Mouse (Mus musculus): ENCODE data around the gene Pdk1.
A peak's percentile ranks its signal among the peaks of the same experiment; 100 is the strongest.
"Not testable (repeated sequence)": the region's sequence is repeated elsewhere in the genome, so short reads cannot be mapped to it uniquely, and the experiment has no call there.

Pdk1 gene

DNA sequence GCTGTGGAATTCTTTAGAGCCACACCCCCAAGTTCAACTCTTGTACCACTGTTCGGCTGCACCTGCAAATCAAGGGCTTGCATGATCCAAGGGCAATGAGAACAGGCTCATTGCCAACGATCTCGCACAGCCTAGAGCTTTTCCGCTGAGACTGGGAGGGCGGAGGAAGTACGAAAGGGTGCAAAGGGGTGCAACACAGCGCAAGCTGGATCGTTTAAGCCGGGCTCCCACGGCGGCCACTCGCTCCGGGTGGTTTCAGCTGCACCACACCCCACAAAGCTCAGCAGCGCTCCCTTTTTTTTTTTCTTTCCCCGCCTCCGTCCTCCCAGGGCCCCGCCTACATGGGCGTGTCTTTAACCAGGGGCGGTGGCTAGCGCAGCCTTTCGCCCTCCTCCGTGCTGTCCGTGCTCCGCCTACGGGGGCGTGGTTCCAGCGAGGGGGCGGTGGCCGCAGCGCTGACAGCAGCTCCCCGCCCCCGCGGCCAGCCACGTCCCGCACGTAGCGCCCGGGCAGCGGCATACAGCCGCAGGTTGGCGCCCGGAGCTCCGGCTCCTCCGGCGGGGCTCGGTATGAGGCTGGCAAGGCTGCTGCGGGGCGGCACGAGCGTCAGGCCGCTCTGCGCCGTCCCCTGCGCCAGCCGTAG is at the start of gene Pdk1:
Gene Pdk1 (plus strand): TSS at position 424 of the 643 bp plus-strand sequence.
- DNase-seq (ENCODE audit: low spot score), result peak; percentile 98

DNA sequence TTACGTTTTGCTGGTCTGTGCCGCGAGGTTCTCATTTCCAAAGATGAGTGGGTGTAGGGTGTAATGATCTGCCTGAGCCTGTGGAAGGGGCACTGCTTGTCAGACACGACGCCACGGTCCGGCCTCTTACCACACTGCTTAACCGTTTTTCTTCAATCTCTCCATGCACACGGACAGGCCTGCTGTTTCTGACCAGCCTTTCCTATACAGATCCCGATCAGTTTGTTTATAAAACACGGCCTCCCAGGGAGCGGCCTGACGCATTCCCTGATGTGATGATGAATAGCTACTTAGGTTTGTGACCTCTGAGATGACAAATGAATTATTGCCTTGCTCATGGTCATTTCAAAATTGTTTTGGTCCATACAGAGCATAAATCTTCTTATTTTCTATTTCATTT is 48.9 kb upstream of the Pdk1 start:
- DNase-seq (ENCODE audit: low spot score), result no peak

DNA sequence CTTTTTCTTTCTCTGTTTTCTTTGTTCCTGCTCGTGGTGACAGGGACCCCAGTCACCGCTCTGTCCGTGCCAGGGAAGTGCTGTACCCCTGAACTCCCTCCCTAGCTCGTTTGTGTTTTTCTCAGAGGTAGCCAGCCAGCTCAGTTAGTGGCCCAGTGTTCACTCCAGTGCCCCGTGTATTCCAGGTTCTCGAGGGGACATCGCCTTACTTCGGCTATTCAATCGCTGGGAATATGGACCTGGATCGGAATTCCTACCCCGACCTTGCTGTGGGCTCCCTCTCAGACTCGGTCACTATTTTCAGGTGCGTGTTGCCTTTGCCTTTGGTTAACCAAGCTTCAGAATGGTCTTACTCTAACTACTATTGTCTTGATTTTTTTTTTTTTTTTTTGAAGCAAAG is 45.3 kb upstream of the Pdk1 start:
- DNase-seq (ENCODE audit: low spot score), result no peak

DNA sequence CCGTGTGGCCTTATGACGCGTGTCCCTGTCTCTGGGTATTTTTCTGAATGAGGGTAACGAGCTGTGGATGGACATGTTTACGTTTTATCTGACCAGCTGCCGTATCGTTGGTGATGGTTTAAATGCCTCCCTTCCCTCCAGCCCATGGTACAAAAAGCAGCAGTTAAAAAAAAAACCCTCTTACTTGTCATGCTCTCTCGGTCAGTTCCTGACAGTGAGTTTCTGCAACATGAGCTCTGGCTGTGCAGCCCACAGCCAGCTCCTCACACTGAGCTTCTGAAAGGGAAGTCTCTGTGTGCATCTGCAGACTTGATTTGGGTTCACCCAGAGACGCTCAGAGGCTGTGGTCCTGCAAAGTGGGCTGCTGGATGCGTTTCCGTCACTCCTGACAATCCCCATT is 44.1 kb upstream of the Pdk1 start:
- no peak for DNase-seq (ENCODE audit: low spot score)

DNA sequence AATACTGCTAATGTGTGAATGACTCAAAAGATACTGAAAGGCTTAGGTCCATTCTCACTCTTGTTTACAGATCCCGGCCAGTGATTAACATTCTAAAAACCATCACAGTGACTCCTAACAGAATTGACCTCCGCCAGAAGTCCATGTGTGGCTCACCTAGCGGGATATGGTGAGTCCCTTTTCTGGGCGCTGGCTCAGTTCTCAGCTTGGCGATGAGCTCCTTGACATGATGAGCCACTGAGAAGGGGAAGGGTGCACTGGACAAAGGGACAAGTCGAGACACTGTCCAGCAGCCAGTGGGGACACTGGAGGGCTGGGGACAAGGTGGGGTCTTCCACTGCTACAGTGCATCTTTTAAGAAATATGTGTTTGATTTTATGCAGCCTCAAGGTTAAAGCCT is 39.4 kb upstream of the Pdk1 start:
- DNase-seq (ENCODE audit: low spot score), result no peak

DNA sequence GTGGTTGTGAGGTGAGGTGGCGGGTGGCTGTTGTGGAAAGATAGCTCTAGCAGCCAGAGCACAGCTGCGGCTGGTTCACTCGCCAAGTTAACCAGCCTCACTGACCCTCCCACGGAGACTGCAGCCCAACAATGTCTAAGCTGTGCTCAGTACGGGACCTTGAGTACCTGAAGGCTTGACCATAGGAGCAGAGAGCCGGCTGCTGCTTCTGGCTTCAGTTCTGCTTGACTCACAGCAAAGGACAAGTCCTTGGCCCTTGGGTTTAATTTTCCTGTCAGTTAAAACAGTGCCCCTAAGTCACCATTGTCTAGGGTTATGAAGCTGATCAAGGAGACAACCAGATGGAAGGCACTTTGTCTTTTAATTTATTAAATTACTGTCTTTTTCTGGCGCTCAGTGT is 38.7 kb upstream of the Pdk1 start:
- DNase-seq (ENCODE audit: low spot score), result no peak

DNA sequence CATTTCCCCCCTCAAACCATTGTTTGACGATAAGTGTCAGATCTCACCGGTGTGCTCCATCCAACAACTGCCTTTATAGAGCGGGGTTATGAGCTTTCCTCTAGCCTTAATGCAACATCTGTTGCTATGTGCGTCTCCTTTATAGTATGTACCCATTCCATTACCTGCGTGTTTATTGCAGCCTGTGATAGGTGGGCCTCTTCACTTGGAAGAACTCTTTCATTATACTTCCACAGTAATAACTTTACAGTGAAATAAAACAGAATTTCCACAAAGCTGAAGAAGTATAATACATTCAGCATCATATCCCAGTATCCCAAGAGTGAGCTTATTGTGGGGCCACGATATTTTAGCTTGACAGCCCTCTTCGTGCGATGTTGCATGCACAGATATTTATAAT is 37.5 kb upstream of the Pdk1 start:
- DNase-seq (ENCODE audit: low spot score), result no peak

DNA sequence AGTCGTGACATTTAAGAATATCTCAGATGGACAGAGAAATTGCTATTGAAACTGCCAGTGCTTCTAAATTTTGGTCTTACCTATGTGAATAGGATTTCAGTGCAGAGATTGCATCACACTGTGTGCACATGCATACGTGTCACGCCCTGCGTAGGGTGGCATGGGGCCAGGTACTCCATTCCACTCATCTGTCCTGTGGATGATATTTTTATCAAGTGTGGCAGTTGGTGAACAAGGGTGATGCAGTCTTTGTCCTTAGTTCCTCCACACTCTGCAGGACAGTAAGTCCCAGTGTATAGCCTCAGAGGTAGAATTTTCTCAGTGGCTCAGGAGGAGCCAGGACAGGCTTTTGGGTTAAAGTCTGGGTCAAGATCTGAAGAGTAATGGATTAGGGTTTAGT is 36.8 kb upstream of the Pdk1 start:
- no peak for DNase-seq (ENCODE audit: low spot score)

DNA sequence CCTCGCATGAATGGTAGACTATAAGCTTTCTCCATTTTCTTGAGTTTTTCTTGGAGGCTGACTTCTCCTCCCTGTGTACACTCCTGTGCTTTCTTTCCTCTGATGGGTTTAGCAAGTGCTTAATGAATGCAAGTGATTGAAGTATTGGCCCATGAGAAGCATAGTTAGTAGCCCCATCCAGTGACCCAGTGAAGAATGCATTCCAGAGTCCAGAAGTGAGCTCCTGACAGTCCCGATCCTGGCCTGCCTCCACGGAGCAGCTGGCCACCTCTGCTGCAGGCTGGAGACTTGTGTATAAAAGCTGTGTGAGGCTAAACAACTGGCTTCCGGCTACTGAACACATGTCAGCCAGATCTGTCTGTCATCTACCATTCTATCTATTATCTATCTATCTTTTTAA is 35.8 kb upstream of the Pdk1 start:
- DNase-seq (ENCODE audit: low spot score), result no peak

DNA sequence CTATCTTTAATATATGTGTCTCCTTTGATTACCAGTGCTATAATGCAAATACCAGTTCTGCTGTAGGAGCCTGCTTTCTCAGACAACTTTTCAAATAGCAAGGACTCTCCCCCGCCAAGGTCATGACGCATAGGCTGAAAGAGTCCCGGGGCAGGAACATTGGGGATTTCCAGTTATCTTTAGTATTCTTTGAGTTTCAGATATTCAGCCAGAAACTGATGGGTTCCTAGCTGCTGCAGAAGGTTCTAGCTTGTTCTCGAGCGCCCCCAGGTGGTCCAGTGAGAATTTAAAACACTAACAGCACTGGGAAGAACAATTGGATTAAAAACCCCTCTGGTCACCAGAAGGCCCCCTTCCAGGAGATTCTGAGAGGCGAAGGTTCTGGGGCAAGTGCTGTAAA is 35.2 kb upstream of the Pdk1 start:
- DNase-seq (ENCODE audit: low spot score), result peak; percentile 69

DNA sequence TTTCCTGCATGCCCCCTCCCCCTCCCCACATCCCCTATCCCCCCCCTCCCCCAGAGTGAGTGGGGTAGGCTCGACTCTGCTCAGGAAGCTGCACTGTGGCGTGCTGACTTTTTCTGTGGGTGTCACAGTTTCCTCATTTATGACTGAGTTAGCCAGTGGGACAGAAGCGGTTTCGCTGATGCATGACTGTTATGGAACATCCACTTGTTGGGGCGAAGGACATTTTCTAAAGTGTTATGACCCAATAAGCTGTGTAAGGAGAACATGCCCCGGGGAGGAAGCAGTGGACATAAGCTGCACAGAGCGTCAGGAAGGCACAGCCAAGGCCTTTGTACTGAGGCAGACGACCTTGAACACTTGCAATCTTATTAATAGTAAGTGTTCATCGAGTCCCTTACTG is 29.7 kb upstream of the Pdk1 start:
- DNase-seq (ENCODE audit: low spot score), result no peak

DNA sequence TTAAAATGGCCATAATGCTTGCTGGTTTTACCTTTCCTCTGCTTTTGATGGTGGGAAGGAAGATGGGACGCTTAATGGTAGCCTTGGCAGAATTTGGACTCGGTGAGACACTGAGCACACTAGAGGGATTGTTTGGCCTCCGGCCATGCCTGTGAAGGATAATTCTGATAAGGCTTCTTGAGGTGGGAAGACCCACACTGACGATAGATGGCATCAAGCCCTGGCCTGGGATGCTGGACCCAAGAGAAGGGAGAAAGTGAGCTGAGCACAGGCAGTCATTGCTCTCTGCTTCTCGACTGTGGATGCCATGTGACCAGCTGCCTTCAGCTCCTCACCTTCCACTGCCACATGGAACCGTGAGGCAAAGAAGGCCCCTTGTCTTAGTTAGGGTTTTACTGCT is 28.1 kb upstream of the Pdk1 start:
- DNase-seq (ENCODE audit: low spot score), result no peak

DNA sequence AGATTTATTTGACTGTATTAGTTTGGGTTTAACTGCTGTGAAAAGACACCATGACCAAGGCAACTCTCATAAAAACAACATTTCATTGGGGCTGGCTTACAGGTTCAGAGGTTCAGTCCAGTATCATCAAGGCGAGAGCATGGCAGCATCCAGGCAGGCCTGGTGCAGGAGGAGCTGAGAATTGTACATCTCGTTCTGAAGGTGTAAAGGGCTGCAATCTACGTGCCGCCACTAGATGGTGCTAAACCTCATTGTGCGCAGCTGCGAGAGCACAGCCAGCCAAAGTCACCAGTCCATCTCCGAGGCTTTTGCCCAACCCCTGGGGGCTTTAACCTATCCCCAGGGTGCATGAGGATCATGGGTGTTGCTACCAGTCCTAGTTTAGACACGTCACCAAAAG is 20.9 kb upstream of the Pdk1 start:
- DNase-seq (ENCODE audit: low spot score), result not testable (repeated sequence)

DNA sequence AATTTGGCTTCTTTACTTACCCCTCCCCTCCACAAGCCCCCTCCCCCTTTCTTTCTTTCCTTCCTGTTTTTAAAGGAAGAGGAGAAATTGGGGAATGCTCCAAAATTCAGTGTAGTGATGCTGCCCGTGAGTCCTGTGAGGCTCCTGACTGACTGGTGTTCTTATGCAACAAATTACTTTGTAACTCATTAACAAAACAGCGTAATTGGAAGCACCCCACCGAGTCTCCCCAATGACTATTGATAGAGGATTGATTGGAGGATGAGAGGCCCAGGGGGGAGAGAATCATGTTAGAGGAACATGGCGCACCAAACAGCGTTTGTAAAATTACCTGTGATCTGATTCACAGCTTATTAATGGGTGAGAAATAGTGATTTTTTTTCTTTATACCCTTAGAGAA is 17.9 kb upstream of the Pdk1 start:
- DNase-seq (ENCODE audit: low spot score), result no peak

DNA sequence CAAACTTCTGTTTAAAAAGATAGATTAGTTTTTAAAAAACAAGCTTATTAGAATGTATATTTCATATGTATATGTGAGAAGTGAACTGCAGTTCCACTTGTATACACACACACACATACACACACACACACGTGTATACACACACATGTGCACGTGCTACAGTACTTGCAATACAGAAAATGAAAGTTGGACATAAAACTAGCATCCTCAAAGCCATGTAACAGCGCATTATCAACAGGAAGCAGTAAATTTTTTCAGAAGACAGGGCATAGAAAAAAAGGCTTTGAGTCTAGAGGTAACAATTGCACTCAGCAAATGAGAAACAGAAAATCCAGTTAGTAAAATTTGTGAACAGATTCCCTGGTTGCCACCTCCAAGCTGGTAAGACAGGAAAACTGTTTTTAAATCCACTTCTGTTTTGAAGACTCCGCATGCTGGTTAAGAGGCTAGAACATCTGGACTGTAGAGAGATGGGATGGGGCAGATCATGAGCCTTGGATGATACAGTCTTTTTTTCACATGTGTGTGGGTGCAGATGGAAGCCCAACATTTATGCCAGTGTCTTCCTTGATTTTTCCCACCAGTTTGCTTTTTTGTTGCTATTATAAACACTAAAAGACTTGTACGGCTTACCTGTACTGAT is 9.4 kb upstream of the Pdk1 start:
- no peak for DNase-seq (ENCODE audit: low spot score)

DNA sequence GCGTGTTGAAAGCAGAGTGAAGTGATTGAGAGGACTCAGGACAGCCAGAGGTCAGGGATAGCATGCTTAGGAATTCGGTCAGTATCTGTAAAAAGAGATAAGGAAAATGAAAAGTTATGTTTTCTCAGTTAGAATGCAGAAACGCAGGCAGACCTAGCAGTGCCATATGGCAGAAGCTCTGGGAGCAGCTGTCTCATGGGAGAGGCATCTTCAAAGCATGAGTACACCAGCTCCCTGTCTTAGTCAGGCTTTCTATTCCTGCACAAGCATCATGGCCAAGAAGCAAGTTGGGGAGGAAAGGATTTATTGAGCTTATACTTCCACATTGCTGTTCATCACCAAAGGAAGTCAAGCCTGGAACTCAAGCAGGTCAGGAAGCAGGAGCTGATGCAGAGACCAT is 8.0 kb upstream of the Pdk1 start:
- DNase-seq (ENCODE audit: low spot score), result no peak

DNA sequence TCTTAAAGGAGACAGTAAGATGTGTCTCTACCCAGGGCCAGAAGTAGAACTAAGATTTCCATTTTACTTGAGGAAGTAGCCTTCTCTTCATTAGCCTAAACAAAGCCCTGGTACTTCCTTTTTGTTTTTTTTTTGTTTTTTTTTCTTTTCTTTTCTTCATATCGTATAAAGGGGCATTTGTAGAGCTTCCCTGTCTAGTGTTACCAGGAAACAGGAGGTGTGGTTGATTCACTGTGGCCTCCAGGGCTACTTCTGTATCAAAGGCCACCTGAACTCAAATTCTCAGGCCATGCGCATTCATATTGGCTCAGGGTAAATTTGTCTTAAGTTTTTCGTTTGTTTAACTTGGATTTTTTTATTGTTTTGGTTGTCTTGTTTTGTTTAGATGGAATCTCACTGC is 7.1 kb upstream of the Pdk1 start:
- no peak for DNase-seq (ENCODE audit: low spot score)

DNA sequence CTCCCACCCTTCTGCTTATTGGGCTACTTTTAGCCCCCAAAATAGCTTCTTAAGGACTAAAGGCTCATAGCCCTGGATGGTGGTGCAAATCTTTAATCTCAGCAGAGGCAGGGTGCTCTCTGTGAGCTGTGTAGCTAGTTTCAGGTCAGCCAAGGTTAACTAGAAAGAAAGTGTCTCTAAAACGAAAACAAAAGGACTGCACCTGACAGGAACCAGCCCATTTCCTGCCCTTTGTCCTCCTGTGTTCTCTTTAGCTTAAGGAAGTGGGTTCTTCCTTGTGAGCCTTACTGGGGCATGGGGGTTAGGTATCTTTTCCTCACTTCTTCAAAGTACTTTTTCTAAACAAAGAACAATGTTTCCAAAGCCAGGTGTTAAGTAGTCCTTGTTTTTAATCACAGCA is 6.5 kb upstream of the Pdk1 start:
- no peak for DNase-seq (ENCODE audit: low spot score)

DNA sequence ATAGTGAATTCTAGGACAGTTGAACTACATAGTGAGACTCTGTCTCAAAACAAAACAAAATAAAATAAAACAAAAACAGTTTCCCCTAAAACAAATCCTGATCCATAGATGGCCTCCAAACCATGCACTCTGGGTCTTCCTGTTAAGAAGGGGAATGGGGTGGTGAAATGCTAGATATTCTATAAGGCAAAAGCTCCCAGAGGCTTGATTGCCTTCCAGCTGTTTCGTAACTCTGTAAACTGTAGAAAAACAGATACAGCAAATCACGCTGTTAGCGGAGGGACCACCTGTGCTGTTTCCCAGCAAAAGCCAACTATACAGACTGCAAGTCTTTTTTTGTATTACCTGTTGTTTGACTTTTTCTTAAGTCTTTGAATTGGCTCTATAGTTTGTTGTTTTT is 6.0 kb upstream of the Pdk1 start:
- DNase-seq (ENCODE audit: low spot score), result no peak

DNA sequence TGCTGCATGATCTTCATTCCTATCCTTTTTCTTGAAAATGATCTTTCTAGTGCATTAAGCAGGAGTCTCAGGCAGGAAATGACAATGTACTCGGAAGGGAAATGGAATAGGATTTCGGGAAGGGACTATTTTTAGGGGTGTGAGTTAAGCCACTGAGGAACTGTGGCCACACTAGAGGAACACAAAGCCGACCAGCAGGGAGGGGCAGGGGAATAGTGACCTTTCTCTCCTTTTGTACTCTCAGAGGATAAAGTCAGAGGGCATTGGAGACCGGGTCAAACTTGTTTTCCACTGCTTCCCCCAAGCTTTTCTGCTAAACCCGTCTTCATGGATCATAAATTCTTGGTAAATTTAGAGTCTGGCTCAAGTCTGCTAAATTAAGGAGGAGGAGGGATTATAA is 5.5 kb upstream of the Pdk1 start:
- DNase-seq (ENCODE audit: low spot score), result no peak

DNA sequence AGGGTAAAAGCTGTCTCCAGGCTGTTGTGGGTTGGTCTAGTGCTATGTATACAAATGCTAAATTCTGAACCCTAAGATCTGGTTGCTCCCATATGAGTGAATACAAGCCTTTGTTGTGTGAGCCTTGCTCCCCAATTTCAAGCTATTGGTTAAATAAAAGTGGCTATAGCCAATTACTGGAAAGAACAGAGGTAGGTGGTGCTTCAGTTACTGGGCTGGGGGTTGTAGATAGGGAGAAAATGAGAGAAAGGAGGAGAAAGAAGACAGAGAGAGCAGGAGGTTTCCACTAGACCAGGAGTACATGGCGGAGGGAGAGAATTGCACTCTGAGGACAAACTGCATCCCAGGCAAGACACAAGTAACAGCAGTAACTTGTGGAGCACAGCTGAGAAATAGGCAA is 4.8 kb upstream of the Pdk1 start:
- DNase-seq (ENCODE audit: low spot score), result no peak

DNA sequence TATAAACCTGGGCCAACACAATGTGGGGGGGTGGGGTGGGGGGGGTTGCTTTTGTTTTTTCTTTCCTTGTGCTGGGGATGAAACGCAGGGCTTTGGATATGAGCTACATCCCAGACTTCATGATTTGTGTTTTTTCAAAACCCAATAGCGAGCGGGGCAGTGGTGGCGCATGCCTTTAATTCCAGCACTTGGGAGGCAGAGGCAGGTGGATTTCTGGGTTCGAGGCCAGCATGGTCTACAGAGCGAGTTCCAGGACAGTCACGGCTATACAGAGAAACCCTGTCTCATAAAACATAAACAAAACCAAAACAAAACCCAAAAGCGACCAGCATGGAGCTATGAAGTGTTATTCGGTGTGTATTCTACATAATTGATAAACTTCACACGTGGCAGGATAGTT is 883 bp upstream of the Pdk1 start:
- no peak for DNase-seq (ENCODE audit: low spot score)

DNA sequence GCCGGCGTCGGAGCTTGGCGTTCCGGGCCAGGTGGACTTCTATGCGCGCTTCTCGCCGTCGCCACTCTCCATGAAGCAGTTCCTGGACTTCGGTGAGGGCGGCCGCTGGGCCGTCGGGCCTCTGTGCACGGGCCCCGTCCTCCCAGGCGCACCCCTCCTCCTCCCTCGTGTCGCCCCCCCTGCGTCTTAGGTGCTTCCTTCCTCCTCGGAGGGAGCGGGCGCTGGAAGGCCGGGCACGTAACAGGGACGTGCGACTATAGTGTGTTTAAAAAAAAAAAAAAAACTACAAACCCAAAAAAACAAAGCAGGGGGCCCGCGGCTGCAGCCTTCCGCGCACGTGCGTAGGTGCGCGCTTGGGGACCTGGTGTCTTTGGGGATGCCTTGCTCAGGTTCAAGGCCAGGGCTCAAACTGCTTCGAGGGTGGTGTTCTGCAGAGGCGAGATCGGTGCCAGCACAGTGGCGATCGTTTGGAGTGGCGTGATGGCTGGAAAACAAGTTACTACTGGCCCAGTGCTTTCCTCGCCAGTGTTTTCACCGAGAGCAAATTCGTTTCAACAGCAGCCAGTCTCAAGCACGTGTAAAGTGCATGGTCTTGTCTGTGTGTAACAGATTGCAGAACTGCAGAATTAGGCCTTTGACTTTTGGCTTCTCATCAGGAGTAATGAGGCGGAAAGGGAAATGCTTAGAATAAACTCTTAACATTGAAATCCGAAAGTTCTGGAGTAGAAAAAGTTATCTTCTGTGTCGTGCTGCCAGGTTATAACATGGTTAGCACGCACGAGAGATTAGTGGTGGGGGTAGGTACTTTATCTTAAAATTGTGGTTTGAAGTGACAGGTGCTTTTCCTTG is 674 bp downstream of the Pdk1 start:
- peak; percentile 44 for DNase-seq (ENCODE audit: low spot score)

Data from MN1 (cell line).